Mouse (Mus musculus): Measurements from ENCODE around the gene Kitl. TPM values are rescaled to one million over a fixed set of nuclear protein-coding genes. Genes with fewer than 3 reads are reported as not detected.

Gene Kitl
- total RNA-seq, 2 experiments from 2014 or later, result 55.7 to 60.0 TPM

GRCm38 (mm10) chr10:100022090-100022834 lies 6.8 kb downstream of the Kitl start:
- no peak for DNase-seq (ENCODE audit: extremely low spot score in 1 of 2, low spot score in 2 of 2)
- intact Hi-C loops (cut with DNase I), result no loop called here

- intact Hi-C loops (cut with DNase I), result no loop called here
- DNase-seq (ENCODE audit: extremely low spot score in 1 of 2, low spot score in 2 of 2), result no peak
These were observed 7.3 kb downstream of the Kitl start for GRCm38 (mm10) chr10:100022835-100023093.

GRCm38 (mm10) chr10:100025665-100026064 lies 10.2 kb downstream of the Kitl start:
- intact Hi-C loops (cut with DNase I), result no loop called here
- DNase-seq (ENCODE audit: extremely low spot score in 1 of 2, low spot score in 2 of 2), result no peak

- DNase-seq (ENCODE audit: extremely low spot score in 1 of 2, low spot score in 2 of 2), result no peak
- intact Hi-C loops (cut with DNase I), result no loop called here
These were observed 11.3 kb downstream of the Kitl start for GRCm38 (mm10) chr10:100026778-100027177.

GRCm38 (mm10) chr10:100030385-100030784 lies 15.0 kb downstream of the Kitl start:
- no peak for DNase-seq (ENCODE audit: extremely low spot score in 1 of 2, low spot score in 2 of 2)
- intact Hi-C loops (cut with DNase I), result no loop called here

- intact Hi-C loops (cut with DNase I), result no loop called here
- no peak for DNase-seq (ENCODE audit: extremely low spot score in 1 of 2, low spot score in 2 of 2)
These were observed 15.6 kb downstream of the Kitl start for GRCm38 (mm10) chr10:100030980-100031516.

- intact Hi-C loops (cut with DNase I), result no loop called here
- DNase-seq (ENCODE audit: extremely low spot score in 1 of 2, low spot score in 2 of 2), result no peak
These were observed 16.2 kb downstream of the Kitl start for GRCm38 (mm10) chr10:100031631-100032030.

GRCm38 (mm10) chr10:100032566-100032965 lies 17.1 kb downstream of the Kitl start:
- intact Hi-C loops (cut with DNase I), result no loop called here
- DNase-seq (ENCODE audit: extremely low spot score in 1 of 2, low spot score in 2 of 2), result no peak

GRCm38 (mm10) chr10:100036021-100036420 lies 20.6 kb downstream of the Kitl start:
- no peak for DNase-seq (ENCODE audit: extremely low spot score in 1 of 2, low spot score in 2 of 2)
- intact Hi-C loops (cut with DNase I), result no loop called here

- intact Hi-C loops (cut with DNase I), result no loop called here
- no peak for DNase-seq (ENCODE audit: extremely low spot score in 1 of 2, low spot score in 2 of 2)
These were observed 23.0 kb downstream of the Kitl start for GRCm38 (mm10) chr10:100038342-100038898.

GRCm38 (mm10) chr10:100038994-100039393 lies 23.6 kb downstream of the Kitl start:
- DNase-seq (ENCODE audit: extremely low spot score in 1 of 2, low spot score in 2 of 2), result no peak
- intact Hi-C loops (cut with DNase I), result no loop called here

- DNase-seq (ENCODE audit: extremely low spot score in 1 of 2, low spot score in 2 of 2), result no peak
- intact Hi-C loops (cut with DNase I), result no loop called here
These were observed 28.3 kb downstream of the Kitl start for GRCm38 (mm10) chr10:100043748-100044147.

- DNase-seq (ENCODE audit: extremely low spot score in 1 of 2, low spot score in 2 of 2), result no peak
- intact Hi-C loops (cut with DNase I), result no loop called here
These were observed 28.7 kb downstream of the Kitl start for GRCm38 (mm10) chr10:100044153-100044552.

- DNase-seq (ENCODE audit: extremely low spot score in 1 of 2, low spot score in 2 of 2), result no peak
- intact Hi-C loops (cut with DNase I), result no loop called here
These were observed 35.8 kb downstream of the Kitl start for GRCm38 (mm10) chr10:100051146-100051783.

- intact Hi-C loops (cut with DNase I), result no loop called here
- no peak for DNase-seq (ENCODE audit: extremely low spot score in 1 of 2, low spot score in 2 of 2)
These were observed 37.0 kb downstream of the Kitl start for GRCm38 (mm10) chr10:100052404-100052803.

- DNase-seq (ENCODE audit: extremely low spot score in 1 of 2, low spot score in 2 of 2), result no peak
- intact Hi-C loops (cut with DNase I), result no loop called here
These were observed 37.5 kb downstream of the Kitl start for GRCm38 (mm10) chr10:100052911-100053310.

GRCm38 (mm10) chr10:100054006-100054405 lies 38.6 kb downstream of the Kitl start:
- peak in 1 of 2 experiments; percentile 51 for DNase-seq (ENCODE audit: extremely low spot score in 1 of 2, low spot score in 2 of 2)
- intact Hi-C loops (cut with DNase I), result no loop called here

- intact Hi-C loops (cut with DNase I), result no loop called here
- DNase-seq (ENCODE audit: extremely low spot score in 1 of 2, low spot score in 2 of 2), result no peak
These were observed 39.7 kb downstream of the Kitl start for GRCm38 (mm10) chr10:100055082-100055481.

GRCm38 (mm10) chr10:100057106-100057623 lies 41.7 kb downstream of the Kitl start:
- no peak for DNase-seq (ENCODE audit: extremely low spot score in 1 of 2, low spot score in 2 of 2)

GRCm38 (mm10) chr10:100059356-100059755 lies 43.9 kb downstream of the Kitl start:
- intact Hi-C loops (cut with DNase I), result no loop called here
- no peak for DNase-seq (ENCODE audit: extremely low spot score in 1 of 2, low spot score in 2 of 2)

More at GRCm38 (mm10) chr10:100057106-100057623, 41.7 kb downstream of the Kitl start:
- intact Hi-C loops (cut with DNase I), result no loop called here

Measured in left cerebral cortex, postnatal 10 days (tissue).